Mouse (Mus musculus) spleen, adult 18-20 months (tissue): ENCODE data around the gene Psmb2.
A peak's percentile ranks its signal among the peaks of the same experiment; 100 is the strongest.

Experiments
- DNase-seq, 2 experiments: peaks; one replicate each; pipeline ENCODE4 v3.0.0; 2022; ENCODE audit warnings: mixed read lengths in 2 of 2

Gene Psmb2

GRCm38 (mm10) chr4:126732531-126733380, 55.3 kb downstream of the Psmb2 start:
- no peak for DNase-seq

- no peak for DNase-seq
These were observed 56.7 kb downstream of the Psmb2 start for GRCm38 (mm10) chr4:126734001-126734603.

GRCm38 (mm10) chr4:126734700-126735381, 57.4 kb downstream of the Psmb2 start:
- DNase-seq, result no peak

GRCm38 (mm10) chr4:126735382-126736000, 58.1 kb downstream of the Psmb2 start:
- no peak for DNase-seq

GRCm38 (mm10) chr4:126736001-126736414, 58.6 kb downstream of the Psmb2 start, which contains the start of gene Tfap2e:
Tfap2e (minus strand) TSS chr4:126736240.
- no peak for DNase-seq

- DNase-seq, result no peak
These were observed 62.7 kb downstream of the Psmb2 start for GRCm38 (mm10) chr4:126739966-126740676.

GRCm38 (mm10) chr4:126741448-126741847, 64.0 kb downstream of the Psmb2 start:
- DNase-seq, result peak; percentile 61 to 78

- DNase-seq, result no peak
These were observed 65.5 kb downstream of the Psmb2 start for GRCm38 (mm10) chr4:126742976-126743375.

- DNase-seq, result no peak
These were observed 66.3 kb downstream of the Psmb2 start for GRCm38 (mm10) chr4:126743713-126744112.

GRCm38 (mm10) chr4:126744831-126745230, 67.4 kb downstream of the Psmb2 start:
- no peak for DNase-seq

- peak in 1 of 2 experiments; percentile 59 for DNase-seq
These were observed 68.2 kb downstream of the Psmb2 start for GRCm38 (mm10) chr4:126745506-126746193.

- DNase-seq, result no peak
These were observed 68.9 kb downstream of the Psmb2 start for GRCm38 (mm10) chr4:126746194-126746840.

- no peak for DNase-seq
These were observed 71.0 kb downstream of the Psmb2 start for GRCm38 (mm10) chr4:126748381-126748780.

- no peak for DNase-seq
These were observed 72.1 kb downstream of the Psmb2 start for GRCm38 (mm10) chr4:126749553-126749952.

GRCm38 (mm10) chr4:126750046-126750683, 72.7 kb downstream of the Psmb2 start:
- no peak for DNase-seq

GRCm38 (mm10) chr4:126750863-126751555, 73.6 kb downstream of the Psmb2 start:
- no peak for DNase-seq

- no peak for DNase-seq
These were observed 74.2 kb downstream of the Psmb2 start for GRCm38 (mm10) chr4:126751556-126752023.

GRCm38 (mm10) chr4:126752024-126752607, 74.7 kb downstream of the Psmb2 start:
- DNase-seq, result no peak

- DNase-seq, result peak in 1 of 2 experiments; percentile 32
These were observed 75.2 kb downstream of the Psmb2 start for GRCm38 (mm10) chr4:126752608-126753141.
